Mouse (Mus musculus) spleen, embryonic (tissue): Measurements from ENCODE around the gene Gas2l1.

Experiments
- CTCF ChIA-PET: fragments of 350-600 bp; sonication (Branson Sonifier 250); formaldehyde crosslinking; loops from one replicate; lab custom pipeline; 2022; lab: Charles Lee

The Gas2l1 gene

GRCm38 (mm10) chr11:5067063-5067462 lies 1.9 kb upstream of the Gas2l1 start:
- CTCF ChIA-PET, result no interaction called here

GRCm38 (mm10) chr11:5064282-5065055 lies 658 bp downstream of the Gas2l1 start:
- CTCF ChIA-PET, result interaction anchor here (1.0 kb wide), 1 partner anchor 91 kb away, joined by 4 read pairs; no protein-coding TSS in a partner anchor

- CTCF ChIA-PET, result interaction anchor here (0.6 kb wide), 1 partner anchor 782 kb away, joined by 7 read pairs; no protein-coding TSS in a partner anchor
Measured at GRCm38 (mm10) chr11:5063561-5064281, 1.4 kb downstream of the Gas2l1 start.

- CTCF ChIA-PET, result interaction anchor here (0.6 to 1.1 kb wide), 4 partner anchors 17 to 782 kb away, joined by 3 to 7 read pairs (median 4); no protein-coding TSS in a partner anchor
Measured at GRCm38 (mm10) chr11:5062860-5063505, 2.1 kb downstream of the Gas2l1 start.

GRCm38 (mm10) chr11:5062326-5062725 lies 2.8 kb downstream of the Gas2l1 start:
- CTCF ChIA-PET, result interaction anchor here (0.6 to 1.1 kb wide), 3 partner anchors 16 to 179 kb away, joined by 3 to 4 read pairs (median 3); no protein-coding TSS in a partner anchor

- CTCF ChIA-PET, result interaction anchor here (0.7 kb wide), 1 partner anchor 892 kb away, joined by 3 read pairs; no protein-coding TSS in a partner anchor
Measured at GRCm38 (mm10) chr11:5061413-5062139, 3.6 kb downstream of the Gas2l1 start.

GRCm38 (mm10) chr11:5060756-5061412 lies 4.2 kb downstream of the Gas2l1 start:
- CTCF ChIA-PET, result no interaction called here

- CTCF ChIA-PET, result interaction anchor here (0.5 kb wide), 1 partner anchor 45 kb away, joined by 4 read pairs; no protein-coding TSS in a partner anchor
Measured at GRCm38 (mm10) chr11:5059704-5060156, 5.4 kb downstream of the Gas2l1 start.

- CTCF ChIA-PET, result no interaction called here
Measured at GRCm38 (mm10) chr11:5059230-5059629, 5.9 kb downstream of the Gas2l1 start.

GRCm38 (mm10) chr11:5058783-5059182 lies 6.3 kb downstream of the Gas2l1 start:
- CTCF ChIA-PET, result no interaction called here

GRCm38 (mm10) chr11:5057856-5058641 lies 7.1 kb downstream of the Gas2l1 start, which contains the start of gene Rasl10a:
Rasl10a (plus strand) TSS chr11:5058128.
- CTCF ChIA-PET, result no interaction called here

GRCm38 (mm10) chr11:5057541-5057855 lies 7.6 kb downstream of the Gas2l1 start:
- CTCF ChIA-PET, result no interaction called here

GRCm38 (mm10) chr11:5057064-5057463 lies 8.1 kb downstream of the Gas2l1 start:
- CTCF ChIA-PET, result interaction anchor here (0.6 kb wide), 1 partner anchor 451 kb away, joined by 4 read pairs; no protein-coding TSS in a partner anchor

- CTCF ChIA-PET, result interaction anchor here (0.6 kb wide), 2 partner anchors 452 to 1128 kb away, joined by 4 read pairs; no protein-coding TSS in a partner anchor
Measured at GRCm38 (mm10) chr11:5055945-5056938, 8.9 kb downstream of the Gas2l1 start.

- CTCF ChIA-PET, result no interaction called here
Measured at GRCm38 (mm10) chr11:5054874-5055273, 10.3 kb downstream of the Gas2l1 start.

- CTCF ChIA-PET, result interaction anchor here (1.0 kb wide), 1 partner anchor 18 kb away, joined by 4 read pairs; no protein-coding TSS in a partner anchor
Measured at GRCm38 (mm10) chr11:5054151-5054550, 11.0 kb downstream of the Gas2l1 start.

- CTCF ChIA-PET, result no interaction called here
Measured at GRCm38 (mm10) chr11:5052200-5052854, 12.8 kb downstream of the Gas2l1 start.

GRCm38 (mm10) chr11:5051629-5052028 lies 13.5 kb downstream of the Gas2l1 start:
- CTCF ChIA-PET, result no interaction called here
